Mouse (Mus musculus): ENCODE measurements around the gene Tex45. TPM values are rescaled to one million over a fixed set of nuclear protein-coding genes. Genes with fewer than 3 reads are reported as not detected.

Tex45 gene
- polyA plus RNA-seq, 1 experiment: 0.04 TPM

- TF ChIP-seq GATA1 (IDR thresholded peaks at IDR 0.05; ENCODE audit: low read length): no peak
Observed at GRCm38 (mm10) chr8:3475715-3476429, 5.2 kb downstream of the Tex45 start.

- TF ChIP-seq GATA1 (IDR thresholded peaks at IDR 0.05; ENCODE audit: low read length): no peak
Observed at GRCm38 (mm10) chr8:3480221-3480785, 9.6 kb downstream of the Tex45 start.

- TF ChIP-seq GATA1 (IDR thresholded peaks at IDR 0.05; ENCODE audit: low read length): no peak
Observed at GRCm38 (mm10) chr8:3481605-3482004, 10.9 kb downstream of the Tex45 start.

GRCm38 (mm10) chr8:3482240-3482740, 11.6 kb downstream of the Tex45 start:
- TF ChIP-seq GATA1 (IDR thresholded peaks at IDR 0.05; ENCODE audit: low read length): no peak

- TF ChIP-seq GATA1 (IDR thresholded peaks at IDR 0.05; ENCODE audit: low read length): no peak
Observed at GRCm38 (mm10) chr8:3483546-3483945, 12.9 kb downstream of the Tex45 start.

GRCm38 (mm10) chr8:3485192-3485591, 14.5 kb downstream of the Tex45 start:
- no peak for TF ChIP-seq GATA1 (IDR thresholded peaks at IDR 0.05; ENCODE audit: low read length)

- TF ChIP-seq GATA1 (IDR thresholded peaks at IDR 0.05; ENCODE audit: low read length): no peak
Observed at GRCm38 (mm10) chr8:3492901-3493844, 22.5 kb downstream of the Tex45 start, which contains the start of gene Zfp358. Zfp358 (plus strand) TSS chr8:3493138.

GRCm38 (mm10) chr8:3493845-3494208, 23.2 kb downstream of the Tex45 start:
- TF ChIP-seq GATA1 (IDR thresholded peaks at IDR 0.05; ENCODE audit: low read length): no peak

GRCm38 (mm10) chr8:3495578-3496427, 25.1 kb downstream of the Tex45 start:
- no peak for TF ChIP-seq GATA1 (IDR thresholded peaks at IDR 0.05; ENCODE audit: low read length)

- TF ChIP-seq GATA1 (IDR thresholded peaks at IDR 0.05; ENCODE audit: low read length): no peak
Observed at GRCm38 (mm10) chr8:3496428-3496748, 25.7 kb downstream of the Tex45 start.

- no peak for TF ChIP-seq GATA1 (IDR thresholded peaks at IDR 0.05; ENCODE audit: low read length)
Observed at GRCm38 (mm10) chr8:3498583-3498982, 27.9 kb downstream of the Tex45 start.

GRCm38 (mm10) chr8:3499751-3500150, 29.1 kb downstream of the Tex45 start:
- TF ChIP-seq GATA1 (IDR thresholded peaks at IDR 0.05; ENCODE audit: low read length): no peak

GRCm38 (mm10) chr8:3500235-3501090, 29.8 kb downstream of the Tex45 start, which contains the start of gene Mcoln1:
Mcoln1 (plus strand) TSS chr8:3500457.
- no peak for TF ChIP-seq GATA1 (IDR thresholded peaks at IDR 0.05; ENCODE audit: low read length)

GRCm38 (mm10) chr8:3502217-3502616, 31.6 kb downstream of the Tex45 start:
- TF ChIP-seq GATA1 (IDR thresholded peaks at IDR 0.05; ENCODE audit: low read length): no peak

Measured in G1E-ER4 (cell line).